Mouse (Mus musculus) hindbrain, embryonic 11.5 days (tissue): Measurements from ENCODE around the gene Gm9803. TPM values are rescaled to one million over a fixed set of nuclear protein-coding genes. Genes with fewer than 3 reads are reported as not detected.

ENCODE experiments used
- ATAC-seq: fragments of 200-750 bp; cut with Nextera tagmentation; 2 replicates; pipeline ENCODE4 v1.8.0; 2017; ENCODE audit warnings: mild to moderate bottlenecking, moderate TSS enrichment, moderate library complexity; ENCODE audit not compliant: low FRiP score
- DNase-seq: peaks from one replicate; pipeline ENCODE4 v3.0.0-alpha.2; 2015; ENCODE audit warnings: low spot score
- H3K27ac ChIP-seq: fragments of 300-500 bp; sonication (generic); 2 replicates; pipeline ENCODE4 v1.5.1; 2014; ENCODE audit warnings: mild to moderate bottlenecking, low read depth, low read length
- H3K27me3 ChIP-seq: fragments of 300-500 bp; sonication (generic); 2 replicates; pipeline ENCODE4 v1.6.1; 2014; ENCODE audit warnings: mild to moderate bottlenecking, low read length, moderate library complexity, mixed read lengths; ENCODE audit not compliant: control insufficient read depth, insufficient read depth
- H3K36me3 ChIP-seq: fragments of 300-500 bp; sonication (generic); 2 replicates; pipeline ENCODE4 v1.6.1; 2014; ENCODE audit warnings: mild to moderate bottlenecking, low read length, moderate library complexity, mixed read lengths; ENCODE audit not compliant: control insufficient read depth, insufficient read depth
- H3K4me1 ChIP-seq: fragments of 300-500 bp; sonication (generic); replicated peaks from 2 replicates; pipeline ENCODE4 v1.6.1; 2014; ENCODE audit warnings: low read length, mixed read lengths; ENCODE audit not compliant: control insufficient read depth, insufficient read depth
- H3K4me2 ChIP-seq: fragments of 300-500 bp; sonication (generic); replicated peaks from 2 replicates; pipeline ENCODE4 v1.6.1; 2014; ENCODE audit warnings: mild to moderate bottlenecking, low read depth, low read length
- H3K4me3 ChIP-seq: fragments of 300-500 bp; sonication (generic); 2 replicates; pipeline ENCODE4 v1.5.1; 2014; ENCODE audit warnings: low read depth, low read length
- H3K9ac ChIP-seq: fragments of 300-500 bp; sonication (generic); 2 replicates; pipeline ENCODE4 v1.6.1; 2014; ENCODE audit warnings: low read depth, low read length
- H3K9me3 ChIP-seq: fragments of 300-500 bp; sonication (generic); 2 replicates; pipeline ENCODE4 v1.6.1; 2016; ENCODE audit warnings: low read length; ENCODE audit not compliant: control insufficient read depth
- WGBS: fragments of 180-500 bp; shearing (Covaris S2); extraction: QIAGEN DNeasy Blood & Tissue Kit; methylation state at CpG from one replicate; pipeline ENCODE4 v1.1.7; 2014; 5-methylcytosine and 5-hydroxymethylcytosine counted together
- polyA plus RNA-seq: library from polyadenylated mRNA; unstranded; fragments of >200 nt; fragmentation: Nextera tagmentation; extraction: Ambion mirVana; gene quantifications from 2 replicates; pipeline ENCODE4 v1.2.1, GENCODE M21; 2014

Gene Gm9803
- polyA plus RNA-seq, 1 experiment from 2014 or later, result 9.6 TPM

- Histone ChIP-seq H3K4me3 (no peak overlapping the region), H3K27ac (no peak overlapping the region), H3K27me3 (no peaks in the 10 kb centered on the region), H3K9me3 (no peaks in the 10 kb centered on the region), H3K9ac (no peak overlapping the region), H3K4me2 (no peak overlapping the region), H3K36me3 (no peaks in the 10 kb centered on the region), H3K4me1 (no peaks in the 10 kb centered on the region)
- no peak for DNase-seq
- 30% methylated on average over 3 of the region's 3 CpGs for WGBS
- no peak for ATAC-seq
Observed at GRCm38 (mm10) chr10:43550923-43551322, 27.0 kb downstream of the Gm9803 start.

- H3K27me3 ChIP-seq, result no peaks in the 10 kb centered on the region
- ATAC-seq (no peak), DNase-seq (no peak)
- H3K9me3 ChIP-seq, result no peaks in the 10 kb centered on the region
- no peak overlapping the region for H3K27ac ChIP-seq
- 36% methylated on average over 3 of the region's 3 CpGs for WGBS
- H3K4me2 ChIP-seq, result no peak overlapping the region
- H3K36me3 ChIP-seq, result no peaks in the 10 kb centered on the region
- no peak overlapping the region for H3K4me3 ChIP-seq
- H3K4me1 ChIP-seq, result no peaks in the 10 kb centered on the region
- no peak overlapping the region for H3K9ac ChIP-seq
Observed at GRCm38 (mm10) chr10:43551388-43551787, 27.5 kb downstream of the Gm9803 start.

- H3K27me3 ChIP-seq, result no peaks in the 10 kb centered on the region
- no peak overlapping the region for H3K9ac ChIP-seq
- WGBS, result 92% methylated on average over 5 of the region's 5 CpGs
- no peaks in the 10 kb centered on the region for H3K36me3 ChIP-seq
- no peak overlapping the region for H3K4me2 ChIP-seq
- no peak overlapping the region for H3K27ac ChIP-seq
- H3K9me3 ChIP-seq, result no peaks in the 10 kb centered on the region
- ATAC-seq (no peak), DNase-seq (no peak)
- no peak overlapping the region for H3K4me3 ChIP-seq
- no peaks in the 10 kb centered on the region for H3K4me1 ChIP-seq
Observed at GRCm38 (mm10) chr10:43557630-43558165, 33.8 kb downstream of the Gm9803 start.

GRCm38 (mm10) chr10:43559313-43559712, 35.4 kb downstream of the Gm9803 start:
- no peaks in the 10 kb centered on the region for H3K4me1 ChIP-seq
- H3K9ac ChIP-seq, result no peak overlapping the region
- no peaks in the 10 kb centered on the region for H3K27me3 ChIP-seq
- H3K4me3 ChIP-seq, result no peak overlapping the region
- no peak overlapping the region for H3K27ac ChIP-seq
- no peaks in the 10 kb centered on the region for H3K9me3 ChIP-seq
- H3K4me2 ChIP-seq, result no peak overlapping the region
- WGBS, result 82% methylated on average over 11 of the region's 11 CpGs
- no peak for ATAC-seq
- H3K36me3 ChIP-seq, result no peaks in the 10 kb centered on the region
- DNase-seq, result no peak

- Histone ChIP-seq H3K4me3 (no peak overlapping the region), H3K27me3 (no peaks in the 10 kb centered on the region), H3K9ac (no peak overlapping the region), H3K36me3 (no peaks in the 10 kb centered on the region), H3K4me2 (no peak overlapping the region), H3K4me1 (no peaks in the 10 kb centered on the region), H3K9me3 (no peaks in the 10 kb centered on the region), H3K27ac (no peak overlapping the region)
- WGBS, result 40% methylated on average over 2 of the region's 2 CpGs
- no peak for DNase-seq
- ATAC-seq, result no peak
Observed at GRCm38 (mm10) chr10:43560765-43561164, 36.9 kb downstream of the Gm9803 start.

GRCm38 (mm10) chr10:43561311-43561710, 37.4 kb downstream of the Gm9803 start:
- 88% methylated on average over 2 of the region's 2 CpGs for WGBS
- Histone ChIP-seq H3K36me3 (no peaks in the 10 kb centered on the region), H3K27me3 (no peaks in the 10 kb centered on the region), H3K9ac (no peak overlapping the region), H3K4me2 (no peak overlapping the region), H3K4me3 (no peak overlapping the region), H3K9me3 (no peaks in the 10 kb centered on the region), H3K4me1 (no peaks in the 10 kb centered on the region), H3K27ac (no peak overlapping the region)
- no peak for DNase-seq
- ATAC-seq, result no peak

Other genes with a start within 250 kb of the Gm9803 start
- 8.7 and 8.8 TPM in 2 replicates for gene Bend3, start 45.3 kb upstream of the Gm9803 start, polyA plus RNA-seq
- gene 1700021F05Rik, start 16.9 kb downstream of the Gm9803 start, polyA plus RNA-seq, result 70.4 and 76.2 TPM in 2 replicates
- gene Cd24a, start 54.2 kb downstream of the Gm9803 start, polyA plus RNA-seq, result 783 and 816 TPM in 2 replicates